Mouse (Mus musculus): ENCODE measurements around the gene Frem1. TPM values are rescaled to one million over a fixed set of nuclear protein-coding genes. Genes with fewer than 3 reads are reported as not detected.

The Frem1 gene
- polyA plus RNA-seq, 1 experiment from 2014 or later = 16.0 TPM

- no peaks in the 10 kb centered on the region for H3K27me3 ChIP-seq (replicated peaks; ENCODE audit: control insufficient read depth, insufficient read depth, low read length)
- no peak overlapping the region for H3K4me2 ChIP-seq (ENCODE audit: low read depth, low read length)
- peaks cover 38% of the 10 kb centered on the region; the same call in 1 of the 2 replicates for H3K36me3 ChIP-seq (ENCODE audit: control insufficient read depth, insufficient read depth, low read length)
- no peak overlapping the region for H3K27ac ChIP-seq (replicated peaks; ENCODE audit: low read depth, low read length)
- ATAC-seq (ENCODE audit: low read depth) (no peak), DNase-seq (ENCODE audit: low spot score) (no peak)
- H3K9ac ChIP-seq (ENCODE audit: low read depth, low read length) = no peak overlapping the region
- no peaks in the 10 kb centered on the region for H3K9me3 ChIP-seq (ENCODE audit: control insufficient read depth, low read length)
- no peaks in the 10 kb centered on the region for H3K4me1 ChIP-seq (ENCODE audit: control insufficient read depth, insufficient read depth, low read length)
- no peak overlapping the region for H3K4me3 ChIP-seq (ENCODE audit: low read depth, low read length)
- 67% methylated on average over 4 of the region's 4 CpGs for WGBS
These were observed 98.1 kb downstream of the Frem1 start for GRCm38 (mm10) chr4:82953992-82954391.

DNA sequence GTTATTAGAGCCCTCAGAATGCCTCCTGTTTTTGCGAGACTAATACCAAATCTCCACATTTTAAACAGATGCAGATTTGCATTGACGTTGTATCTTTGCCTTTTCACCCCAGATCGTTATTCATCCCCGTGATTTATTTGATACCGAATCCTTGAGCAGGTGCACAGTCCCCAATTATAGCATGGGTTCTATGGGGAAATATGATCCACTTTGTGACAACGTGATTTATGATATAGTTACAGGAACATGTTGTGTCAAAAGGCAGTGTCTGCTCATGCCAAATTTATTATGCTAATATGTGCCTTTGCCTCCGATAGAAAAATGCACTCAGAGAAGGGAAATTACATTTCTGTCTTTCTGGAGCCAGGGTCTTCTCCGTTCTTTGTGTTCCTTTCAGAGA lies 102.6 kb downstream of the Frem1 start:
- peaks cover 35% of the 10 kb centered on the region for H3K36me3 ChIP-seq (ENCODE audit: control insufficient read depth, insufficient read depth, low read length)
- no peak overlapping the region for H3K9ac ChIP-seq (ENCODE audit: low read depth, low read length)
- H3K4me2 ChIP-seq (ENCODE audit: low read depth, low read length) = no peak overlapping the region
- no peaks in the 10 kb centered on the region for H3K4me1 ChIP-seq (ENCODE audit: control insufficient read depth, insufficient read depth, low read length)
- ATAC-seq (ENCODE audit: low read depth) = no peak
- H3K4me3 ChIP-seq (ENCODE audit: low read depth, low read length) = no peak overlapping the region
- H3K27ac ChIP-seq (replicated peaks; ENCODE audit: low read depth, low read length) = no peak overlapping the region
- no peaks in the 10 kb centered on the region for H3K9me3 ChIP-seq (ENCODE audit: control insufficient read depth, low read length)
- DNase-seq (ENCODE audit: low spot score) = peak; percentile 38
- H3K27me3 ChIP-seq (replicated peaks; ENCODE audit: control insufficient read depth, insufficient read depth, low read length) = no peaks in the 10 kb centered on the region
- WGBS = 67% methylated on average over 8 of the region's 8 CpGs

DNA sequence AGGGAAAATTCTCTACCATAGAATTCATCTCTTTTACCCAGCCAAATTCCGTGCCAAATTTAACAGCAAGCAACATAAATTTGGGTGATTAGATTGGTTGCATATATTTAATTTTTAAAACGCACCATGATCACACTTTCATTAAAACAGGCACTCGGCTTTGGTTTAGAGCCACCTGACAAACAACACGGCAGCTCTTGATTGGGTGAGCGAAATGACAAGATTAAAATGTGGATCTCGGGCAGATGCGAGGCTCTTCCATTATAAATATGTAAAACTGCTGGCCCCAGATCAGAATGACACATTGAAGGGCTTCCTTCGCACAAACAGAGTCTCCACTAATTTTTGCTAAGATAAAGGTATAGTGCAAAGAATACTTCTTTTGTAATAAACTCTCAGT lies 105.4 kb downstream of the Frem1 start:
- WGBS = 92% methylated on average over 8 of the region's 8 CpGs

GRCm38 (mm10) chr4:82946276-82946612 lies 105.9 kb downstream of the Frem1 start:
- no peak overlapping the region for H3K4me2 ChIP-seq (ENCODE audit: low read depth, low read length)
- H3K27me3 ChIP-seq (replicated peaks; ENCODE audit: control insufficient read depth, insufficient read depth, low read length) = no peaks in the 10 kb centered on the region
- H3K4me3 ChIP-seq (ENCODE audit: low read depth, low read length) = no peak overlapping the region
- WGBS = 65% methylated on average over 3 of the region's 3 CpGs
- H3K27ac ChIP-seq (replicated peaks; ENCODE audit: low read depth, low read length) = no peak overlapping the region
- no peaks in the 10 kb centered on the region for H3K4me1 ChIP-seq (ENCODE audit: control insufficient read depth, insufficient read depth, low read length)
- DNase-seq (ENCODE audit: low spot score) = peak; percentile 45
- H3K9me3 ChIP-seq (ENCODE audit: control insufficient read depth, low read length) = no peaks in the 10 kb centered on the region
- no peak overlapping the region for H3K9ac ChIP-seq (ENCODE audit: low read depth, low read length)
- no peak for ATAC-seq (ENCODE audit: low read depth)
- H3K36me3 ChIP-seq (ENCODE audit: control insufficient read depth, insufficient read depth, low read length) = peaks cover 27% of the 10 kb centered on the region

More for the DNA sequence above, 105.4 kb downstream of the Frem1 start:
- Histone ChIP-seq H3K27ac (replicated peaks; ENCODE audit: low read depth, low read length) (no peak overlapping the region), H3K9me3 (ENCODE audit: control insufficient read depth, low read length) (no peaks in the 10 kb centered on the region), H3K9ac (ENCODE audit: low read depth, low read length) (no peak overlapping the region), H3K4me3 (ENCODE audit: low read depth, low read length) (no peak overlapping the region), H3K36me3 (ENCODE audit: control insufficient read depth, insufficient read depth, low read length) (peaks cover 29% of the 10 kb centered on the region), H3K27me3 (replicated peaks; ENCODE audit: control insufficient read depth, insufficient read depth, low read length) (no peaks in the 10 kb centered on the region), H3K4me1 (ENCODE audit: control insufficient read depth, insufficient read depth, low read length) (no peaks in the 10 kb centered on the region), H3K4me2 (ENCODE audit: low read depth, low read length) (no peak overlapping the region)
- ATAC-seq (ENCODE audit: low read depth) (no peak), DNase-seq (ENCODE audit: low spot score) (no peak)

DNA sequence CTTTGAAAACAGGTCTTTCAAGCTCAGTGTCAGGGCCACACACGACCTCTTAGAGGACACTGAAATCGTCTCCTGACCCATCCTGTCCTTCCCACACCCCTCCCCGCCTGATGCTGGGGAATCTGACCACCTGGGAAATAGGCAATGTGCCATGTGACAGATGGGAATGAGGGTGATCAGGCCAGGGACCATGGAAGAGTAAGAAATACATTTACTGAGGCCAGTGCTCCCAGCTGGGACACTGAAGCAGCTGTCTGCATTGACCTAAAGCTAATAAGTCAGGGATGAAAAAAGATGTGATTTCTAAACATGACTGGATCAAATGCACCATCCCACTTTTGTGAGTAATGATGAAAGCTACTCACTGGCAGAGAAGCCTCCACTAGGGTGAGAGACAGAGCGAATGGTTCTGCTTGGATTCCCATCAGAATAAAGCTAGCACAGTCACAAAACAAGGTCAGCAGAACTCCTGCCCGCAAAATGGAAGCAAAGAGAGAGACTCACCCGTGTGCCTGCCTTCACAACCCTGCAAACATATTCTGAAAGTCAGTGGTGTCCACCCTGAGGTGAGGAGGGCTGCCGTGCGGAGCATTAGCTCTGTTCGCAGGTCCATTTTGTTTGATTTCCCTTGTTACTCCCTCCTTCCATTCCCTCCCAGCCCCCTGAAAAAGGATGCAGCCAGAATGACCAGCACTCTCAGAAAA lies 106.4 kb downstream of the Frem1 start:
- no peak overlapping the region for H3K4me3 ChIP-seq (ENCODE audit: low read depth, low read length)
- H3K4me2 ChIP-seq (ENCODE audit: low read depth, low read length) = no peak overlapping the region
- no peaks in the 10 kb centered on the region for H3K4me1 ChIP-seq (ENCODE audit: control insufficient read depth, insufficient read depth, low read length)
- no peak for ATAC-seq (ENCODE audit: low read depth)
- no peaks in the 10 kb centered on the region for H3K9me3 ChIP-seq (ENCODE audit: control insufficient read depth, low read length)
- no peak overlapping the region for H3K27ac ChIP-seq (replicated peaks; ENCODE audit: low read depth, low read length)
- peak; percentile 25 for DNase-seq (ENCODE audit: low spot score)
- WGBS = 79% methylated on average over 9 of the region's 9 CpGs
- no peaks in the 10 kb centered on the region for H3K27me3 ChIP-seq (replicated peaks; ENCODE audit: control insufficient read depth, insufficient read depth, low read length)
- no peak overlapping the region for H3K9ac ChIP-seq (ENCODE audit: low read depth, low read length)
- H3K36me3 ChIP-seq (ENCODE audit: control insufficient read depth, insufficient read depth, low read length) = peaks cover 27% of the 10 kb centered on the region

DNA sequence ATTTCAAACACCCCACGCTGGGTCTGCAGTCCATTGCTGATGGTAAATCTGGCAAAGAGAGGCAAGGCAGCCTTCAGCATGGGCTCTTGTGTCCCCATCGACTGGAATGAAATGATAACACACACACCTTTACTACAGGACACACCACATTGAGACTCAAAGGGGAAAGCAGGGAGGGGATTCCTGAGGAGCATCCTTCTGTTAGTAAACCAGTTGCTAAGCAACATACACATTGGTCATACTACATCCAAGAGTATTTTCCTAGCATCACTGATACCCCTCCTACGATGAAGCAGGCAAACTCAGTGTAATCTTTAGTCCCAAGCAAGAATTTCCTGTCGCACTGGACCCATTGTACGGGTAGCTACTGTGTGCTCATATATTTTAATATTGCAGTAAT lies 111.5 kb downstream of the Frem1 start:
- WGBS = 92% methylated on average over 5 of the region's 5 CpGs
- no peak for DNase-seq (ENCODE audit: low spot score)
- no peak overlapping the region for H3K4me2 ChIP-seq (ENCODE audit: low read depth, low read length)
- H3K9me3 ChIP-seq (ENCODE audit: control insufficient read depth, low read length) = no peaks in the 10 kb centered on the region
- H3K9ac ChIP-seq (ENCODE audit: low read depth, low read length) = no peak overlapping the region
- ATAC-seq (ENCODE audit: low read depth) = no peak
- H3K27ac ChIP-seq (replicated peaks; ENCODE audit: low read depth, low read length) = no peak overlapping the region
- H3K36me3 ChIP-seq (ENCODE audit: control insufficient read depth, insufficient read depth, low read length) = peaks cover 32% of the 10 kb centered on the region; the same call in 1 of the 2 replicates
- no peaks in the 10 kb centered on the region for H3K4me1 ChIP-seq (ENCODE audit: control insufficient read depth, insufficient read depth, low read length)
- no peak overlapping the region for H3K4me3 ChIP-seq (ENCODE audit: low read depth, low read length)
- no peaks in the 10 kb centered on the region for H3K27me3 ChIP-seq (replicated peaks; ENCODE audit: control insufficient read depth, insufficient read depth, low read length)

- Histone ChIP-seq H3K4me2 (ENCODE audit: low read depth, low read length) (no peak overlapping the region), H3K27ac (replicated peaks; ENCODE audit: low read depth, low read length) (no peak overlapping the region), H3K4me3 (ENCODE audit: low read depth, low read length) (no peak overlapping the region), H3K4me1 (ENCODE audit: control insufficient read depth, insufficient read depth, low read length) (no peaks in the 10 kb centered on the region), H3K27me3 (replicated peaks; ENCODE audit: control insufficient read depth, insufficient read depth, low read length) (no peaks in the 10 kb centered on the region), H3K36me3 (ENCODE audit: control insufficient read depth, insufficient read depth, low read length) (peaks cover 32% of the 10 kb centered on the region; the same call in 1 of the 2 replicates), H3K9me3 (ENCODE audit: control insufficient read depth, low read length) (no peaks in the 10 kb centered on the region), H3K9ac (ENCODE audit: low read depth, low read length) (no peak overlapping the region)
- no peak for ATAC-seq (ENCODE audit: low read depth)
- WGBS = 81% methylated on average over 13 of the region's 13 CpGs
- no peak for DNase-seq (ENCODE audit: low spot score)
These were observed 111.9 kb downstream of the Frem1 start for GRCm38 (mm10) chr4:82940248-82940647.

DNA sequence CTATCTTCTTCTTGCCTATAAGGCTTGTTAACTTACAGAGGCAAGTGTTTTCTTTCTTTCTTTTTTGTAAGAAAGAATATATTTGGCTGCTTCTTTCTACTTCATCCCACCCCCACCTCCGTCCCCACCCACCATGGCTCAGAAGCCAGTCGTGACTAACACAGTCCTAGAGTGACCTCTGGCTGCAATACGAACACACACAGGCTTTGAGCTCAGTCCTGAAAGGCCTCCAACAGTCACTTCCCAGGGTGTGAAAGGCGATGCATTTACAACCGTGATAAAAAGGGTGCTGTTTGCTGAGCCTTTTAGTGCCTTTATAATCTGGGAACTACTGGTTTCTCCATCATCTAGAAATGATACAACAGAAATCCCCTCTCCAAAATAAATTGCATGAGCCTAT lies 117.8 kb downstream of the Frem1 start:
- no peak overlapping the region for H3K4me3 ChIP-seq (ENCODE audit: low read depth, low read length)
- no peak overlapping the region for H3K9ac ChIP-seq (ENCODE audit: low read depth, low read length)
- no peaks in the 10 kb centered on the region for H3K4me1 ChIP-seq (ENCODE audit: control insufficient read depth, insufficient read depth, low read length)
- WGBS = 20% methylated on average over 5 of the region's 5 CpGs
- no peak overlapping the region for H3K27ac ChIP-seq (replicated peaks; ENCODE audit: low read depth, low read length)
- H3K27me3 ChIP-seq (replicated peaks; ENCODE audit: control insufficient read depth, insufficient read depth, low read length) = no peaks in the 10 kb centered on the region
- no peaks in the 10 kb centered on the region for H3K9me3 ChIP-seq (ENCODE audit: control insufficient read depth, low read length)
- H3K4me2 ChIP-seq (ENCODE audit: low read depth, low read length) = peak overlapping the region; percentile 38; the same call in 1 of the 2 replicates
- DNase-seq (ENCODE audit: low spot score) (peak; percentile 71), ATAC-seq (ENCODE audit: low read depth) (peak; percentile 82)
- H3K36me3 ChIP-seq (ENCODE audit: control insufficient read depth, insufficient read depth, low read length) = peaks cover 21% of the 10 kb centered on the region; the same call in 1 of the 2 replicates

GRCm38 (mm10) chr4:82933698-82934210 lies 118.4 kb downstream of the Frem1 start:
- WGBS = 19% methylated on average over 14 of the region's 14 CpGs
- H3K27ac ChIP-seq (replicated peaks; ENCODE audit: low read depth, low read length) = no peak overlapping the region
- peaks cover 15% of the 10 kb centered on the region; the same call in 1 of the 2 replicates for H3K36me3 ChIP-seq (ENCODE audit: control insufficient read depth, insufficient read depth, low read length)
- H3K4me1 ChIP-seq (ENCODE audit: control insufficient read depth, insufficient read depth, low read length) = no peaks in the 10 kb centered on the region
- H3K4me3 ChIP-seq (ENCODE audit: low read depth, low read length) = peak overlapping the region; percentile 19
- H3K9me3 ChIP-seq (ENCODE audit: control insufficient read depth, low read length) = no peaks in the 10 kb centered on the region
- H3K27me3 ChIP-seq (replicated peaks; ENCODE audit: control insufficient read depth, insufficient read depth, low read length) = no peaks in the 10 kb centered on the region
- peak overlapping the region; percentile 38; the same call in 1 of the 2 replicates for H3K4me2 ChIP-seq (ENCODE audit: low read depth, low read length)
- ATAC-seq (ENCODE audit: low read depth) (peak; percentile 48; the same call in 1 of the 2 replicates), DNase-seq (ENCODE audit: low spot score) (peak; percentile 88)
- no peak overlapping the region for H3K9ac ChIP-seq (ENCODE audit: low read depth, low read length)
